Mouse (Mus musculus): ENCODE measurements around the gene Scml4. TPM values are rescaled to one million over a fixed set of nuclear protein-coding genes. Genes with fewer than 3 reads are reported as not detected.

Gene Scml4
- total RNA-seq, 4 experiments from 2014 or later, result 4.6 to 7.4 (median 6.7) TPM

- DNase-seq, result no peak
Observed at GRCm38 (mm10) chr10:42951078-42952045, 91.2 kb downstream of the Scml4 start.

GRCm38 (mm10) chr10:42952046-42952420 lies 91.9 kb downstream of the Scml4 start:
- DNase-seq, result peak; percentile 64

- DNase-seq, result no peak
Observed at GRCm38 (mm10) chr10:42953601-42954000, 93.4 kb downstream of the Scml4 start.

GRCm38 (mm10) chr10:42955205-42955604 lies 95.0 kb downstream of the Scml4 start:
- no peak for DNase-seq

DNA sequence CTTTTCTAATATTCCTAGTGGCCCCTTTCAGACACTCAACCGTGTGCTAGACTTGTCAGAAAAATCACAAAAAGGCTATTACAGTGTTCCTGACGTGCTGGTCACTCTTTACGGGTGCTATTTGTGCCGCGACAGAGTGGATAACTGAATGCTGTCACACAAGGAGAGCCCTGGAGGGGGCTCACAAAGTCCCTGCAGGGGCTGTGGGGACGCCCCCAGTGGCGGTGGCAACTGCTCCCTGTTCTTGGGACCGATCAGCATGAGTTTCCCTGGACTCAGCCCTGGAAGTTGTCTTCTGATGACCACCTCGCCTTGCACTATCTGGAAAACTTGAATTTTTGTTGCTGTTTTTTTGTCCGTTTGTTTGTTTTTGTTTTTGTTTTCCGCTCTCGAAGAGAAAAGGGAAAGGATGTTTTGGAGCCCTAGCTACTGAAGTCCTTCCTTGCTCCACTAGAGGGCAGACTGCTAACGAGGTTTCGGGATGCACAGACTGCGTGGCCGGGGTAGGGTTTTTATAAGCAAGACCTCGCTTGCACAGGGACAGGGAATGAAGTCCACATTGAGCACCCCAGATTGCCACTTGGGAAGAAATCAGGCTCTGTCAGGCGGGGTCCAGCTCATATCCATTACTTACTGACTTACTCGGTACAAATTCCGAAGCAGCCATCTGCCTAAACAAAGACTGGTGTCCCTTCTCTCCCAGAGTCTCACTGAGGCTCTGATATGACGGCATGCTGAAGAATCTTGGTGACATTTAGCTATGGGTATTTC lies 97.9 kb downstream of the Scml4 start:
- peak; percentile 45 for DNase-seq

GRCm38 (mm10) chr10:42958686-42959085 lies 98.5 kb downstream of the Scml4 start:
- DNase-seq, result no peak

GRCm38 (mm10) chr10:42961771-42962170 lies 101.6 kb downstream of the Scml4 start:
- DNase-seq, result no peak

DNA sequence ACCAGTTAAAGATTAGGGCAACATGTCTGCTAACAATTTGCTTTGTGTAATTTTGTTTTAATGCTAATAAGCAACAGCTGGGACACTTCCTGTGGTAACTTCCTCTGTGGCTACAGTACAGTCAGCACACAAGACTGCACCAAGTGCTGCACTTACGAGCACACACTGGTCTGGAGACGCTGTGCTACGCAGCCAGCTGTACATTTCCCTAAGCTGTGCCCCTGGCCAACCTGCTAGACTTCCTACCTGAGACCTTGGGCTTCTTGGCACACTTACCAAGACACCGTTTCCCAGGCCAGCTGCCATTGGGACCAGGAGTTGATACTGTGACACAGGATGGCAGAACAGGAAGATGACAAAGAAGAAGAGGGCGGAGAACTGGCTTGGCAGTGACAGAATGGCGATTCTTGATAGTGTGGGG lies 102.0 kb downstream of the Scml4 start:
- DNase-seq, result no peak

- DNase-seq, result no peak
Observed at GRCm38 (mm10) chr10:42962655-42963054, 102.5 kb downstream of the Scml4 start.

DNA sequence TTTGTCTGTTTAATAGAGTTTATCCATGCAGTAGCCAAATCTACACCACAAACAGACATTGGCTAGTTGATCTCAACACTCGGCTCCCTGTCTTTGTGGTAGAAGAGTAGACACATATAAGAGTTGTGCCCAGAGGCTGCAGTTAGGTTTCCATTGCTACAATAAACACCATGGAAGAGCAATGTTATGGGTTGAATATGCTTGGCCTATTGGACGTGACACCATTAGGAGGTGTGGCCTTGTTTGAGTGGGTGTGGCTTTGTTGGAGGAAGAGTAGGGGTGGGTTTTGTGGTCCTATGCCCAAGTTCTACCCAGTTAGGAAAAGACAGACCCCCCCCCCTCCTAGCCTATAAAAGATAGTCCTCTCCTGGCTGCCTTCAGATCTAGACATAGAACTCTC lies 102.9 kb downstream of the Scml4 start:
- no peak for DNase-seq

- no peak for DNase-seq
Observed at GRCm38 (mm10) chr10:42968332-42968731, 108.2 kb downstream of the Scml4 start.

DNA sequence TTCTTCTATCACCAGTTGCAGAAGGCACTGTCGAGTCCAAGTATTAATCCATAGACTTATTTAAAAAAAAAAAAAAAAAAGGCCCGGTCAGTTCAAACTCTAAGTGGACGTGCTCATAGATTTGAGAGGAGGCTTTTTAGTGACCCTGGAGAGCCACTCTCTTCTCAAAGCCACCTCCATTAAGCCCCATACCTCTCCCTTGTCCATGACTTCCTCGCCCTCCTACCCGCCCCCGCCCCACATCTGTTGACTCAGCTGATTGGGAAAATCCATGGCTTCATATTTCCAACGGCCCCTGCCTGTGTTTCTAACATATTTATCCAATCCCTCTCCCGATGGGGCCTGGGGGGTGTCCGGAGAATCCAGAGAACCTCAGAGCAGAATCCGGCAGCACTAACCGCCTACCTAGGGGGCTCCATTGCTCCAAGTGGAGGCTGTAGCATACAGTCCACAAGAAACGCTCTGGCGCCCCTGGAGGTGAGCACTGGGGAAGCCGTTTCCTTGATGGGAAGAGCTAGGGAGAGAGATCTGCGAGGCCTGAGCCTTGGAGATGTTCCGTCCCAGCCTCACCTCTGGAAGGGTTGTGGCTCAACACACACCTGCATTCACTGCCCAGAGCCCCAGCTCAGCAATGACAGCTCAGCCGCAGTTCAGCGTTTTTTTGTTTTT lies 112.5 kb downstream of the Scml4 start:
- no peak for DNase-seq

DNA sequence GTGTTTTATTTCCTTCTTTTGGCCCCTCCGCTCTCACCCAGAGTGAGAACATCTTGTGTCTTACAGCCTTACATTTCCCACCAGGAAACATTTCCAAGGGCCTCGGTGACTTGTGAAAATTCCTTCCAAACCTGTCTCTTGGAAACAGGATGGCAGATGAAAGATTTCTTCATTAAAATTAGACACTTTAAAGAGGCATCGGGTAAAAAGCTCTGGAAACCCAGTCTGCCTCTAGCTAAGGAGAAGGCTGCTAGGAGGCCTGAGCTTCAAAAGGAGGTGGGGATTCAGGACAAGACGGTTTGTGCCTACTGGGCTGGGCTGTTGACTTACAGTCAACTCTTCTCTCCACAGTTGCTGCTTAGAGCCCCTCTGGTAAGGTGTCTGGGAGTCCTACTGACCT lies 113.4 kb downstream of the Scml4 start:
- DNase-seq, result no peak

- DNase-seq, result no peak
Observed at GRCm38 (mm10) chr10:42976577-42976976, 116.4 kb downstream of the Scml4 start.

GRCm38 (mm10) chr10:42978346-42978745 lies 118.2 kb downstream of the Scml4 start:
- no peak for DNase-seq

GRCm38 (mm10) chr10:42980999-42981757 lies 121.0 kb downstream of the Scml4 start:
- DNase-seq, result no peak

- peak; percentile 57 for DNase-seq
Observed at GRCm38 (mm10) chr10:42984886-42985285, 124.7 kb downstream of the Scml4 start.

- DNase-seq, result peak; percentile 23
Observed at GRCm38 (mm10) chr10:42987594-42988052, 127.5 kb downstream of the Scml4 start.

GRCm38 (mm10) chr10:42988627-42989026 lies 128.5 kb downstream of the Scml4 start:
- DNase-seq, result no peak

DNA sequence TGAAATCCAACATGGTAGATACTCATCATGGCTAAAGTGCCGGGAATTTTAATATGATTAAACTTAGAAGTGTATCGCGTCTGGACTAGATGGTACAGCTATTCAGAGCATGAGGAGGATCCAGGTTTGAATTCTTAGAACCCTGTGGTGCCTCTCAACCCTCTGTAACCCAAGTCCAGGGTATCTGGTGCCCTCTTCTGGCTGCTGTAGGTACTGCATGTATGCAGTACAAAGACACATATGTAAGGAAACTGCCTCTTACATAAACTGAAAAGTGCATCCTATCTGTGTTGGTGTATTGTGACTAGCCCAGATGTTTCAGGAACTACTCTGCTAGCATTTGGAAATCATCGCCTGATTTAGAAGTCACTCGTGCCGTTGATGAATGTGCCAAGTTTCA lies 129.7 kb downstream of the Scml4 start:
- no peak for DNase-seq

- DNase-seq, result no peak
Observed at GRCm38 (mm10) chr10:42991018-42991417, 130.8 kb downstream of the Scml4 start.

DNA sequence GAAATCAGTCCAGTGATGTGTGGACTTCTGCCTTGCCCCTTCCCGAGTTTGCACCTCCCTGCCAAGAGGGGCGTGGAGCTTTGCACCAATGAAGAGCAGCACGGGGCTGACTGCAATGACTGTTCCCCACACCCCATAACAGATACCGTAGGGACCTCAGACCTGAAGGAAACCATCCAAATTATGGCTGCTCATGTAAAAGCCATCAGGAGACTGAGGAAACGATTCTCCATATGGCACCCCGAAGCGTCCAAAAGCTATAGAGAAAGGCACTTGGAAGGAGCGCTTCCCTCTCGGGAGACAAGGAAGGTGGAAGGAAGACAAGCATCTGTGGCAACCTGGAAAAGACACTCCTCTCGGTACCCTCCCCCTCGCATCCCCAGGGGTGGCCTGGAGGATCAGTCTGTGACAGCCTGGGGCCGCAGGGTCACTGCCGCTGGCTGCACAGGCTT lies 134.2 kb downstream of the Scml4 start:
- DNase-seq, result no peak

All from adrenal gland, adult 8-10 months (tissue).